In the genomic region with DNA sequence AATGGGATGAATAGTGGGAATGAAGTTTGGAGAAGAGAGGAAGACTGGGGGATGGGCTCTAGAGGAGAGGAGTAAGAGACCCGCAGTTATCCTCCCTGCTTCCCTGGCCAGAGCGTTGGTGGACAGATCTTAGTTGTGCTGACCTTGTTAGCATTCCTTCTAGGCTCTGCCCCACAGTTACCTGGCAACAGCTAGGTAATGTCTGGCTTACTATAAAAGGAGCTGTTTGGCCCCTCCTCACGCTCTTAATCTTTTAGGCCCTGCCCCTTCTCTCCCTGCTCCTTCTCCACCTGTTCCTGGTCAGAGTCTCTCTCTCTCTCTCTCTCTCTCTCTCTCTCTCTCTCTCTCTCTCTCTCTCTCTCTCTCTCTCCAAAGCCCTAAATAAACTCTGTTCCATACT, we compare ENCODE assay signal across 23 mouse cellular contexts. TPM values are rescaled to one million over a fixed set of nuclear protein-coding genes. Genes with fewer than 3 reads are reported as not detected.
DNase-seq lines count a peak whose midpoint lies in the region; ATAC-seq and TF ChIP-seq lines count a peak whose summit lies in the region.
"Had no signal": no experiment of that assay in that cellular context is flagged by ENCODE, and none has a peak within 500 bp of the region (broad histone marks: within the 10 kb centered on the region; RNA-seq: fewer than 3 reads in every experiment).

No protein-coding gene starts in this region.

- 22% methylated on average over 3 of the region's 3 CpGs for WGBS in forebrain, embryonic 14.5 days
- 21% methylated on average over 3 of the region's 3 CpGs for WGBS in forebrain, embryonic 16.5 days
- WGBS in kidney, embryonic 16.5 days, result 57% methylated on average over 3 of the region's 3 CpGs
- 40% methylated on average over 3 of the region's 3 CpGs for WGBS in stomach, postnatal 0 days

- H3K27me3 ChIP-seq in forebrain, embryonic 14.5 days (replicated peaks; ENCODE audit: control insufficient read depth, insufficient read depth, low read length), result no peaks in the 10 kb centered on the region
- no peaks in the 10 kb centered on the region for H3K27me3 ChIP-seq in forebrain, embryonic 16.5 days (replicated peaks; ENCODE audit: control insufficient read depth, insufficient read depth, low read length)
- H3K27me3 ChIP-seq in kidney, embryonic 16.5 days (ENCODE audit: insufficient read depth, low read length), result no peaks in the 10 kb centered on the region
- no peaks in the 10 kb centered on the region for H3K27me3 ChIP-seq in stomach, postnatal 0 days (ENCODE audit: control insufficient read depth, insufficient read depth, low read length)
- H3K27me3 ChIP-seq: CH12.LX; hindbrain, embryonic 13.5 days; limb, embryonic 12.5 days; liver, embryonic 12.5 days; midbrain, embryonic 12.5 days had no signal

- no peak overlapping the region for H3K4me3 ChIP-seq in forebrain, embryonic 14.5 days (ENCODE audit: low read depth, low read length)
- H3K4me3 ChIP-seq in forebrain, embryonic 16.5 days (replicated peaks; ENCODE audit: low read length), result no peak overlapping the region
- H3K4me3 ChIP-seq in kidney, embryonic 16.5 days (ENCODE audit: low read length), result no peak overlapping the region
- H3K4me3 ChIP-seq in stomach, postnatal 0 days (ENCODE audit: low read depth, low read length), result no peak overlapping the region
- H3K4me3 ChIP-seq: heart, embryonic 10.5 days; hindbrain, embryonic 13.5 days; limb, embryonic 12.5 days; liver, embryonic 12.5 days; midbrain, embryonic 12.5 days had no signal

- H3K4me1 ChIP-seq in forebrain, embryonic 14.5 days (ENCODE audit: control insufficient read depth, insufficient read depth, low read length), result no peaks in the 10 kb centered on the region
- peaks cover under 1% of the 10 kb centered on the region; the same call in 1 of the 2 replicates for H3K4me1 ChIP-seq in forebrain, embryonic 16.5 days (replicated peaks; ENCODE audit: control insufficient read depth, insufficient read depth, low read length)
- H3K4me1 ChIP-seq in kidney, embryonic 16.5 days (ENCODE audit: insufficient read depth, low read length), result no peaks in the 10 kb centered on the region
- no peaks in the 10 kb centered on the region for H3K4me1 ChIP-seq in stomach, postnatal 0 days (replicated peaks; ENCODE audit: control insufficient read depth, insufficient read depth)
- H3K4me1 ChIP-seq: hindbrain, embryonic 13.5 days; limb, embryonic 12.5 days; midbrain, embryonic 12.5 days had no signal

- no peak overlapping the region for H3K27ac ChIP-seq in forebrain, embryonic 14.5 days (ENCODE audit: low read depth, low read length)
- no peak overlapping the region for H3K27ac ChIP-seq in forebrain, embryonic 16.5 days (ENCODE audit: low read length)
- no peak overlapping the region for H3K27ac ChIP-seq in kidney, embryonic 16.5 days (ENCODE audit: low read length)
- H3K27ac ChIP-seq in stomach, postnatal 0 days (replicated peaks), result no peak overlapping the region
- H3K27ac ChIP-seq: heart, embryonic 10.5 days; hindbrain, embryonic 13.5 days; limb, embryonic 12.5 days; liver, embryonic 12.5 days; macrophage; midbrain, embryonic 12.5 days had no signal

- H3K4me2 ChIP-seq in forebrain, embryonic 14.5 days (ENCODE audit: low read length), result no peak overlapping the region
- H3K4me2 ChIP-seq in forebrain, embryonic 16.5 days (ENCODE audit: low read length), result no peak overlapping the region
- no peak overlapping the region for H3K4me2 ChIP-seq in kidney, embryonic 16.5 days (replicated peaks; ENCODE audit: low read depth, low read length)
- H3K4me2 ChIP-seq in stomach, postnatal 0 days (replicated peaks; ENCODE audit: low read depth), result no peak overlapping the region
- H3K4me2 ChIP-seq: hindbrain, embryonic 13.5 days; limb, embryonic 12.5 days; liver, embryonic 12.5 days; midbrain, embryonic 12.5 days had no signal

- no peak overlapping the region for H3K9ac ChIP-seq in forebrain, embryonic 14.5 days (ENCODE audit: low read length)
- no peak overlapping the region for H3K9ac ChIP-seq in forebrain, embryonic 16.5 days (replicated peaks; ENCODE audit: low read depth, low read length)
- H3K9ac ChIP-seq in kidney, embryonic 16.5 days (replicated peaks; ENCODE audit: low read length), result no peak overlapping the region
- H3K9ac ChIP-seq in stomach, postnatal 0 days (ENCODE audit: low read length), result no peak overlapping the region
- H3K9ac ChIP-seq: hindbrain, embryonic 13.5 days; limb, embryonic 12.5 days; liver, embryonic 12.5 days; midbrain, embryonic 12.5 days had no signal

- 0 out of 2 replicates have a peak, but pooled peaks have one; percentile 26 for ATAC-seq in forebrain, embryonic 14.5 days
- ATAC-seq in forebrain, embryonic 16.5 days, result no peak
- peak; percentile 46; the same call in 1 of the 2 replicates for ATAC-seq in kidney, embryonic 16.5 days (ENCODE audit: low FRiP score, low TSS enrichment)
- ATAC-seq in stomach, postnatal 0 days (ENCODE audit: low FRiP score, low TSS enrichment), result peak; percentile 81; the same call in 1 of the 2 replicates
- ATAC-seq: liver, embryonic 12.5 days had no signal

- H3K36me3 ChIP-seq in forebrain, embryonic 14.5 days (ENCODE audit: control insufficient read depth, insufficient read depth, low read length), result no peaks in the 10 kb centered on the region
- H3K36me3 ChIP-seq in forebrain, embryonic 16.5 days (ENCODE audit: control insufficient read depth, insufficient read depth), result no peaks in the 10 kb centered on the region
- H3K36me3 ChIP-seq in kidney, embryonic 16.5 days (ENCODE audit: insufficient read depth, low read length), result no peaks in the 10 kb centered on the region
- H3K36me3 ChIP-seq in stomach, postnatal 0 days (ENCODE audit: control insufficient read depth, insufficient read depth, low read length), result no peaks in the 10 kb centered on the region
- H3K36me3 ChIP-seq: heart, embryonic 10.5 days; hindbrain, embryonic 13.5 days; limb, embryonic 12.5 days; liver, embryonic 12.5 days; midbrain, embryonic 12.5 days had no signal

- no peak for TF ChIP-seq EP300 in stomach, postnatal 0 days (optimal IDR thresholded peaks at IDR 0.05)

- no peak for TF ChIP-seq CTCF in stomach, postnatal 0 days (IDR thresholded peaks at IDR 0.05; ENCODE audit: low read depth)

- H3K9me3 ChIP-seq in forebrain, embryonic 14.5 days (replicated peaks; ENCODE audit: control insufficient read depth, low read length), result no peaks in the 10 kb centered on the region
- no peaks in the 10 kb centered on the region for H3K9me3 ChIP-seq in forebrain, embryonic 16.5 days (ENCODE audit: control insufficient read depth, low read length)
- H3K9me3 ChIP-seq in kidney, embryonic 16.5 days (ENCODE audit: low read length), result no peaks in the 10 kb centered on the region
- H3K9me3 ChIP-seq in stomach, postnatal 0 days (ENCODE audit: control insufficient read depth, low read length), result no peaks in the 10 kb centered on the region
- H3K9me3 ChIP-seq: heart, embryonic 10.5 days; hindbrain, embryonic 13.5 days; limb, embryonic 12.5 days; liver, embryonic 12.5 days; midbrain, embryonic 12.5 days had no signal

- no peak for DNase-seq in forebrain, embryonic 14.5 days (ENCODE audit: low spot score)
- DNase-seq in kidney, adult 18-20 months, result no peak
- DNase-seq in retina, adult 2 months (ENCODE audit: low read depth, low spot score), result peak; percentile 38
- DNase-seq in retina, postnatal 1 day, result no peak
- peak; percentile 24 for DNase-seq in stomach, postnatal 0 days (ENCODE audit: low spot score)
- DNase-seq in ovary, postnatal 10 days (ENCODE audit: low spot score), result no peak
- DNase-seq: adrenal gland, postnatal 36 days; cerebellum, adult 11-12 months; cerebellum, postnatal 14 days; heart, postnatal 10 days; kidney, adult 11 months; kidney, postnatal 4 days; right cerebral cortex, postnatal 25 days; thymus, postnatal 14 days had no signal

RNA-seq across cellular contexts. Expression of gene Diaph3, which starts 5.7 kb away (rescaled TPM):
- 3.5 and 6.6 TPM in 2 replicates for polyA plus RNA-seq in forebrain, embryonic 14.5 days (2014; fragmentation: Nextera tagmentation; extraction: Ambion mirVana)
- 5.0 and 5.9 TPM in 2 replicates for polyA plus RNA-seq in forebrain, embryonic 16.5 days (2015; fragmentation: Nextera tagmentation; extraction: Ambion mirVana)
- 8.6 and 11.1 TPM in 2 replicates for polyA plus RNA-seq in kidney, embryonic 16.5 days (2015; fragmentation: Nextera tagmentation; extraction: Ambion mirVana)
- 2.3 and 3.5 TPM in 2 replicates for polyA plus RNA-seq in stomach, postnatal 0 days (2015; fragmentation: Nextera tagmentation; extraction: Ambion mirVana)

Comparison
In these comparisons a context has a peak if more than half of its experiments do, and no peak if none do; other contexts are left out.
1. DNase-seq: peak in retina, adult 2 months (single experiment) and stomach, postnatal 0 days (single experiment); none in forebrain, embryonic 14.5 days (single experiment), kidney, adult 18-20 months (single experiment), retina, postnatal 1 day (single experiment) and ovary, postnatal 10 days (single experiment).